ENCODE assay signal across 8 mouse cellular contexts in genomic region chr12:99336349-99337170, GRCm38 (mm10).
DNase-seq lines count a peak whose midpoint lies in the region; ATAC-seq and TF ChIP-seq lines count a peak whose summit lies in the region.
"Had no signal": no experiment of that assay in that cellular context is flagged by ENCODE, and none has a peak within 500 bp of the region (broad histone marks: within the 10 kb centered on the region; RNA-seq: fewer than 3 reads in every experiment).

No protein-coding gene starts in this region.

- peaks cover 38% of the 10 kb centered on the region for H3K36me3 ChIP-seq in forebrain, embryonic 10.5 days (replicated peaks)
- peaks cover 7% of the 10 kb centered on the region; the same call in 1 of the 2 replicates for H3K36me3 ChIP-seq in heart, embryonic 15.5 days
- no peaks in the 10 kb centered on the region for H3K36me3 ChIP-seq in myocyte (ENCODE audit: control insufficient read depth, insufficient read depth)

- no peaks in the 10 kb centered on the region for H3K9me3 ChIP-seq in forebrain, embryonic 10.5 days
- no peaks in the 10 kb centered on the region for H3K9me3 ChIP-seq in heart, embryonic 15.5 days (replicated peaks)
- H3K9me3 ChIP-seq: liver, embryonic 13.5 days had no signal

- CTCF ChIA-PET in Patski (lab: Charles Lee), result interaction anchor here (0.6 to 2.4 kb wide), 3 partner anchors 16 to 56 kb away, joined by 3 to 6 read pairs (median 3); no protein-coding TSS in a partner anchor

- WGBS in forebrain, embryonic 10.5 days, result 65% methylated on average over 12 of the region's 12 CpGs
- WGBS in heart, embryonic 15.5 days, result 21% methylated on average over 12 of the region's 12 CpGs

- peaks cover 82% of the 10 kb centered on the region for H3K4me1 ChIP-seq in forebrain, embryonic 10.5 days
- H3K4me1 ChIP-seq in heart, embryonic 15.5 days (replicated peaks), result peaks cover 52% of the 10 kb centered on the region

- no peak for TF ChIP-seq POLR2A in myocyte (IDR thresholded peaks at IDR 0.05; ENCODE audit: insufficient read length, low read depth)

- no peaks in the 10 kb centered on the region for H3K79me2 ChIP-seq in myocyte (ENCODE audit: control insufficient read depth, insufficient read depth)

- peak; percentile 97 for ATAC-seq in Patski
- ATAC-seq in heart, embryonic 15.5 days (replicated peaks; ENCODE audit: insufficient number of reproducible peaks, insufficient read depth, low FRiP score, low read depth), result peak; percentile 84
- no peak for ATAC-seq in erythroblast, adult 5-6 weeks (replicated peaks; ENCODE audit: low FRiP score, poor library complexity, severe bottlenecking)

- DNase-seq in Patski (ENCODE audit: low read depth, low spot score), result peak; percentile 66
- peak; percentile 69 to 71 for DNase-seq in adrenal gland, postnatal 36 days
- DNase-seq in forebrain, embryonic 10.5 days (ENCODE audit: extremely low spot score, low spot score), result no peak
- DNase-seq in kidney, postnatal 14 days, result peak; percentile 81
- DNase-seq: liver, embryonic 13.5 days had no signal

- no peak overlapping the region; the same call in 1 of the 2 replicates for H3K9ac ChIP-seq in heart, embryonic 15.5 days
- H3K9ac ChIP-seq: liver, embryonic 13.5 days had no signal

- no peak overlapping the region for H3K4me3 ChIP-seq in forebrain, embryonic 10.5 days
- no peak overlapping the region for H3K4me3 ChIP-seq in heart, embryonic 15.5 days
- H3K4me3 ChIP-seq in myocyte, result no peak overlapping the region
- H3K4me3 ChIP-seq: liver, embryonic 13.5 days had no signal

- no peak for TF ChIP-seq CTCF in Patski (IDR thresholded peaks at IDR 0.05)

- no peak overlapping the region for H3ac ChIP-seq in myocyte (ENCODE audit: control insufficient read depth, insufficient read length)

- in situ Hi-C loops in Patski (cut with MboI; ENCODE audit: low pct_unique_long_range_greater_than_20kb), result no loop called here

- H3K27me3 ChIP-seq in Patski, result no peaks in the 10 kb centered on the region
- peaks cover 12% of the 10 kb centered on the region for H3K27me3 ChIP-seq in forebrain, embryonic 10.5 days (ENCODE audit: poor library complexity, severe bottlenecking)
- H3K27me3 ChIP-seq in heart, embryonic 15.5 days, result no peaks in the 10 kb centered on the region
- no peaks in the 10 kb centered on the region for H3K27me3 ChIP-seq in myocyte (ENCODE audit: control insufficient read depth, insufficient read depth, insufficient read length)
- H3K27me3 ChIP-seq: liver, embryonic 13.5 days had no signal

- POLR2A ChIA-PET in Patski (lab: Charles Lee), result no interaction called here

- peak overlapping the region; percentile 67 for H3K27ac ChIP-seq in forebrain, embryonic 10.5 days
- peak overlapping the region; percentile 71 for H3K27ac ChIP-seq in heart, embryonic 15.5 days
- H3K27ac ChIP-seq: liver, embryonic 13.5 days had no signal

- peak overlapping the region; percentile 32 for H3K4me2 ChIP-seq in heart, embryonic 15.5 days
- H3K4me2 ChIP-seq in myocyte (ENCODE audit: low read depth), result peak overlapping the region; percentile 62
- H3K4me2 ChIP-seq: liver, embryonic 13.5 days had no signal

TF ChIP-seq in myocyte, 11 proteins besides CTCF, POLR2A, EP300 and RAD21:
- TF ChIP-seq MYOD1 (IDR thresholded peaks at IDR 0.05; ENCODE audit: control insufficient read depth in 1 of 3, insufficient read length in 2 of 3, low read depth in 2 of 3) (no peak), MAX (IDR thresholded peaks at IDR 0.05; ENCODE audit: low read depth) (no peak), REST (IDR thresholded peaks at IDR 0.05; ENCODE audit: insufficient read depth, insufficient read length) (no peak), POLR2AphosphoS2 (IDR thresholded peaks at IDR 0.05; ENCODE audit: insufficient read length, low read depth) (no peak), SRF (IDR thresholded peaks at IDR 0.05; ENCODE audit: control insufficient read depth, insufficient read length, low read depth) (no peak), TCF3 (IDR thresholded peaks at IDR 0.05; ENCODE audit: insufficient read length, low read depth) (no peak), USF1 (IDR thresholded peaks at IDR 0.05; ENCODE audit: low read depth) (no peak), MYOG (IDR thresholded peaks at IDR 0.05; ENCODE audit: control insufficient read depth in 1 of 3, insufficient read depth in 1 of 3, insufficient read length in 2 of 3, low read depth in 2 of 3) (no peak), TCF12 (IDR thresholded peaks at IDR 0.05; ENCODE audit: insufficient read depth, poor library complexity, severe bottlenecking) (no peak), CEBPB (IDR thresholded peaks at IDR 0.05; ENCODE audit: insufficient read depth, poor library complexity, severe bottlenecking) (no peak), E2F4 (IDR thresholded peaks at IDR 0.05; ENCODE audit: insufficient read depth) (no peak)
